Mouse (Mus musculus) intestine, postnatal 0 days (tissue): Measurements from ENCODE around the gene Olfr984. TPM values are rescaled to one million over a fixed set of nuclear protein-coding genes. Genes with fewer than 3 reads are reported as not detected.

Source experiments
- ATAC-seq: fragments of 200-750 bp; cut with Nextera tagmentation; 2 replicates; pipeline ENCODE4 v1.8.0; 2017; ENCODE audit warnings: mild to moderate bottlenecking, moderate TSS enrichment, moderate library complexity
- H3K27ac ChIP-seq: fragments of 300-500 bp; sonication (generic); 2 replicates; pipeline ENCODE4 v1.5.1; 2014; ENCODE audit warnings: mild to moderate bottlenecking, low read depth, low read length, moderate library complexity
- H3K27me3 ChIP-seq: fragments of 300-500 bp; sonication (generic); replicated peaks from 2 replicates; pipeline ENCODE4 v1.6.1; 2014; ENCODE audit warnings: low read length, mixed read lengths; ENCODE audit not compliant: control insufficient read depth, insufficient read depth
- H3K36me3 ChIP-seq: fragments of 300-500 bp; sonication (generic); 2 replicates; pipeline ENCODE4 v1.6.1; 2014; ENCODE audit warnings: mild to moderate bottlenecking, moderate library complexity; ENCODE audit not compliant: control insufficient read depth, insufficient read depth
- H3K4me1 ChIP-seq: fragments of 300-500 bp; sonication (generic); replicated peaks from 2 replicates; pipeline ENCODE4 v1.6.1; 2014; ENCODE audit warnings: antibody characterized with exemption, low read length, mixed read lengths; ENCODE audit not compliant: control insufficient read depth, insufficient read depth
- H3K4me2 ChIP-seq: fragments of 300-500 bp; sonication (generic); replicated peaks from 2 replicates; pipeline ENCODE4 v1.6.1; 2014; ENCODE audit warnings: low read depth, mild to moderate bottlenecking, moderate library complexity
- H3K4me3 ChIP-seq: fragments of 300-500 bp; sonication (generic); 2 replicates; pipeline ENCODE4 v1.5.1; 2014; ENCODE audit warnings: low read depth, low read length
- H3K9ac ChIP-seq: fragments of 300-500 bp; sonication (generic); 2 replicates; pipeline ENCODE4 v1.6.1; 2014; ENCODE audit warnings: mild to moderate bottlenecking, low read depth, low read length
- H3K9me3 ChIP-seq: fragments of 300-500 bp; sonication (generic); 2 replicates; pipeline ENCODE4 v1.6.1; 2016; ENCODE audit warnings: mixed run types; ENCODE audit not compliant: control insufficient read depth
- CTCF ChIP-seq: sonication (generic); IDR thresholded peaks from 2 replicates; pipeline ENCODE4 v1.5.1; 2016; ENCODE audit warnings: low read depth, mild to moderate bottlenecking, control low read depth, antibody characterized with exemption, moderate library complexity
- WGBS: fragments of 180-500 bp; shearing (Covaris S2); extraction: QIAGEN DNeasy Blood & Tissue Kit; methylation state at CpG from one replicate; pipeline ENCODE4 v1.1.7; 2014; 5-methylcytosine and 5-hydroxymethylcytosine counted together
- polyA plus RNA-seq: library from polyadenylated mRNA; unstranded; fragments of >200 nt; fragmentation: Nextera tagmentation; extraction: Ambion mirVana; gene quantifications from 2 replicates; pipeline ENCODE4 v1.2.1, GENCODE M21; 2015

Gene Olfr984
- polyA plus RNA-seq, result not detected in 2 replicates

DNA sequence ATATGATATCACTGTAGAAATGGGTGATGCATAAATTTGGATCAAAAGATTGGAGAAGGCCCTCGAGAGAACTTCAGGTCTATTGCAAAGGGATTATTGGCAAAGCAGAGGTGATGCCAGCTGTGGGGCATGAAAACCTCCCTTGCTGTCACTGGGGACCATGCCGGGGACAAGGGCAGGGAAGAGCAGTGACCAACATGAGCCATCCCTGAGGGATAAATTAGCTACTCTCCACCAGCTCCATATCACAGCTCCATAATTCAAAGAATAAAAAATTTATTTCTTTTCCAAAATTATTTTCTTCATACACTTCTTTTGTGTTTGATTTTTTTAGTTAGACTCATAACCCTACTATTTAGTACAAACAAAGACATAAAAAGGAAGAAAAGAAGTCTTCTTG, at the start of gene Olfr984:
Olfr984 (minus strand) TSS at position 101 of the 400 bp plus-strand sequence.
- no peak within 1 kb of the TSS for H3K9ac ChIP-seq
- no peaks in the 10 kb centered on the region for H3K36me3 ChIP-seq
- H3K4me3 ChIP-seq, result no peak within 1 kb of the TSS
- H3K27ac ChIP-seq, result no peak within 1 kb of the TSS
- H3K9me3 ChIP-seq, result no peaks in the 10 kb centered on the region
- H3K4me2 ChIP-seq, result no peak within 1 kb of the TSS
- no peaks in the 10 kb centered on the region for H3K4me1 ChIP-seq
- no peak for ATAC-seq
- 90% methylated on average over 2 of the region's 2 CpGs for WGBS
- TF ChIP-seq CTCF, result no peak
- no peaks in the 10 kb centered on the region for H3K27me3 ChIP-seq

DNA sequence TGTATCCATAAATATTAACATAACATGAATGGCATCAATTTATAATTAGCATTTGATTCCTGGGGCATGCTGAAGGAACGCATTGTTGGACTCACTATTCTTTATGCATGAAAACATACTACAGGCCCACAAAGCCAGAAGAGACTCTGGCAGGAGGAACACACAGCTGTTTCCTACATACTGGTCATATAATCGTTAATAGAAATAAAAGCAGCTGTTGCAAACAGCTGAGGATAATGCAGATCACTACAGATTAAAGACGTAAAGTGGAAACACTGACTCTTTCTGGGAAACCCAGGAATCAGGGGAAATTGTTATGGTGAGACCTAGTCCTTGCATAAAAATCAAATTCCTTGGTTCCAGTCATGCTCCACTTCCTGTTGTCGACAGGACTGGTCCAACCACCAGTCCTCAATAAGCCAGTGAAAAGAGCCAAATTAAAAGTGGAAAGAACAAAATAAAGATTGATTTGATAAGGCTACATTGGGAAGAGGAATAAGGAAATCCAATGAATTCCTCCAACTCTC, 41.2 kb upstream of the Olfr984 start:
- ATAC-seq, result no peak
- Histone ChIP-seq H3K4me3 (no peak overlapping the region), H3K4me1 (no peaks in the 10 kb centered on the region), H3K36me3 (no peaks in the 10 kb centered on the region), H3K27ac (no peak overlapping the region), H3K9ac (no peak overlapping the region), H3K9me3 (no peaks in the 10 kb centered on the region), H3K4me2 (no peak overlapping the region), H3K27me3 (no peaks in the 10 kb centered on the region)
- TF ChIP-seq CTCF, result no peak
- WGBS, result 65% methylated on average over 4 of the region's 4 CpGs

DNA sequence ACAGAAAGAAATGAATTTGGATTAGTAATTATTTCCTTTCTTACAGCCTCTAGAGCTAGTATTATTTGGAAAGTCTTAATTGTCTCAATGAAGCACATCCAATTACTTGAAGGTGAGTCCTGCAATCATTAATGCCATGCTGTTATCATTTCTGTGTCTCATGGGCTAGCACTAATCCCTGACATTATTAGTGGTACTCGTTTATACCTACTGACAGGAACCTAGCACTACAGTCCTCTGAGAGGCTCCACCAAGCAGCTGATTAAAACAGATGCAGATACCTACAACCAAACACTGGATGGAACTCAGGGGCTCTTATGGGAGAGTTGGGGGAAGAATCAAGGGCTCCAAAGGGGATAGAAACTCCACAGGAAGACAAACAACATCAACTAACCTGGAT, 27.5 kb upstream of the Olfr984 start:
- Histone ChIP-seq H3K27ac (no peak overlapping the region), H3K27me3 (no peaks in the 10 kb centered on the region), H3K9me3 (no peaks in the 10 kb centered on the region), H3K4me2 (no peak overlapping the region), H3K36me3 (no peaks in the 10 kb centered on the region), H3K9ac (no peak overlapping the region), H3K4me3 (no peak overlapping the region), H3K4me1 (no peaks in the 10 kb centered on the region)
- WGBS, result 56% methylated on average over 1 of the region's 1 CpGs
- ATAC-seq, result no peak
- TF ChIP-seq CTCF, result no peak

DNA sequence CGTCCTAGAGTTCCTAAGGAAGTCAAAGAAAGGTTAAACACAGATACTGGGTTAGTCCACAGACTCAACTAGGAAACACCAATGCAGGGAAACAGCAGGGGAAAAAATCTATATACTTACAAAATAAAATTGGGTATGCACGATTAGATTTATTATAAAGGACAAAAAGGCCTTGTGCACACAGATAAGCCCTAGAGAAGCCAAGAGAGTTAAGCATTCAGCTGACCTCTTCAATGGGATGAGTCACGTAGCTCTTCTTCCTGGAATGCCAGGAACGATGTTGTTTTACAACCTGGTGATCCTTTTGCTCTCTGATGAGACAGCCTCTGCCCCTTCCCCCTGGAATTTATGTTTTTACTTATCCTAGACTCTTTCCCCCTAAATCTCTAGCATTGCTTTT, 25.5 kb upstream of the Olfr984 start:
- Histone ChIP-seq H3K9ac (no peak overlapping the region), H3K9me3 (no peaks in the 10 kb centered on the region), H3K4me3 (no peak overlapping the region), H3K36me3 (no peaks in the 10 kb centered on the region), H3K4me2 (no peak overlapping the region), H3K4me1 (no peaks in the 10 kb centered on the region), H3K27me3 (no peaks in the 10 kb centered on the region), H3K27ac (no peak overlapping the region)
- no peak for TF ChIP-seq CTCF
- WGBS, result 39% methylated on average over 4 of the region's 4 CpGs
- no peak for ATAC-seq

DNA sequence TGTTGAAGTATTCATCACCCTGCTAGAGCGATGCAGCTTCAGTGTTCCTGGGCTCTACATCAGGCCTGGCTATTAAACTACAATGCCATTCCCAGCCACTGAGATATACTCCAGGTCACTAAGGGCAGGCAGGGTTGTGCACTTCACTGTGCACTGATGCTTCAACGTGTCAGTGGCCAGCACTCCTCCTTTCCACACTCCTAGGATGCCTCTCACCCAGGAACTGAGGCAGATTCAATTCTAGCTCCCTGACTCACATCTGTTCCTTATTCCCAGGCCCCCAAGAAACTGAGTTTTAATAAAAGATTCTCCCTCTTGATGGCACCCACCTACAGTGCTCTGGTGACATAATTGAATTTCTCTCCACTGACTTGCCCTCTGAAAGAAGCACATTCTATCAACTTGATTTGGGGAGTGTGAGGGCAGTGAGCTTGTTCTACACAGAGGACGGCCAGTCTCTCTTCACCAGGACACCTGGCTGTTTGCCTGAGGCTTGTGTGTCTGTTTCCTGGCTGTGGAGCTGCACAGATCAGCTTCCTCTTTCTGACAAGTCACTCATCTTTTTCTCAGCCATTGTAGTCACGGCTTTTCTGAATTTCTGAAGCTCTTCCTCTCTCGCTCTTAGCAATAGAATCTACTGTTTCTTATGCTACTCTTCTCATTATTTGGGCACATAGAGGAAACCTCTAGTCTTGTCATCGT, 23.1 kb upstream of the Olfr984 start:
- Histone ChIP-seq H3K36me3 (no peaks in the 10 kb centered on the region), H3K4me1 (no peaks in the 10 kb centered on the region), H3K9ac (no peak overlapping the region), H3K9me3 (no peaks in the 10 kb centered on the region), H3K27ac (no peak overlapping the region), H3K27me3 (no peaks in the 10 kb centered on the region), H3K4me3 (no peak overlapping the region), H3K4me2 (no peak overlapping the region)
- WGBS, result 77% methylated on average over 6 of the region's 6 CpGs
- ATAC-seq, result no peak
- no peak for TF ChIP-seq CTCF

DNA sequence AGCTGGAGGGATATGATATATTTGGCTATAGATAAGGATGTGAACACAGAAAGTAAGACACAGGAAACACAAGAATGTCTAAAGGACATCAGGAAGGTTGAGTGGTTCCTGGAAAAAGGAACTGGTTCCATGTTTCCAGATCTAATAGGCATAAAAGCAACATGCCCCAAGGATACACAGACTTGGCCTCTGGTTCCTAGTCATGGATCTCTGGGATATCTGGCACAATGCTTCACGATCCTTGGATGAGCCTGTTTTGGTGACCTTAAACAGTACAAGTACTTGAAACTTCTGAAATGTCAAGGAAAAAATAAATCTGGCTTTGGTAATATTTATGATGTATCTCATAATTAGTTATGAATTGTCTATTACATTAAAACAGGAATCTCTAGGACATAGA, 16.6 kb upstream of the Olfr984 start:
- no peak for TF ChIP-seq CTCF
- Histone ChIP-seq H3K36me3 (no peaks in the 10 kb centered on the region), H3K27ac (no peak overlapping the region), H3K27me3 (no peaks in the 10 kb centered on the region), H3K4me1 (no peaks in the 10 kb centered on the region), H3K9me3 (no peaks in the 10 kb centered on the region), H3K4me3 (no peak overlapping the region), H3K9ac (no peak overlapping the region), H3K4me2 (no peak overlapping the region)
- WGBS, result 76% methylated on average over 1 of the region's 1 CpGs
- no peak for ATAC-seq
